Mouse (Mus musculus) cortical plate, adult 2 months (tissue): ENCODE data around the gene Med13l.

ENCODE experiments used
- CTCF ChIP-seq: fragments of 200-500 bp; IDR thresholded peaks from 2 replicates; pipeline ENCODE4 v1.5.1; 2011; ENCODE audit warnings: mild to moderate bottlenecking, control low read depth, low read length; ENCODE audit not compliant: insufficient read depth; ENCODE audit errors: extremely low read depth
- POLR2A ChIP-seq: fragments of 200-500 bp; IDR thresholded peaks from 2 replicates; pipeline ENCODE4 v1.6.1; 2011; ENCODE audit warnings: mild to moderate bottlenecking, low read length, control low read depth; ENCODE audit not compliant: insufficient read depth; ENCODE audit errors: extremely low read depth

DNA sequence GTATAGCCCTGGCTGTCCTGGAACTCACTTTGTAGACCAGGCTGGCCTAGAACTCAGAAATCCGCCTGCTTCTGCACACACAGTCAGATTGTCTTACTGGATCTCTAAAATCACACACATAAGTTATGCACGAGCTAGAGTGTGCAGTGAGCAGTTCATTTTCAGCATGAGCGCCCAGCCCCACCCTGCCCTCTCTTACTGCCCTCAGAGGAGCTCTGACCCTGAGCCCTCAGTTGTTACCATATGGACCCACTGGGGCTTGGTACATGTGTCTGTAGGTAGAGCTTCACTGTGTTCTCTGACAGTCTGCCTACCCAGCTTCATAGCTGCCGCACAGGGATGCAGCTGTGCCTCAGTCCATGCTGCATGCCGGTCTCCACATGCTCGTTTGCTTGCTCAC is 15.4 kb downstream of the Med13l start:
- TF ChIP-seq POLR2A (no peak), CTCF (no peak)
